Mouse (Mus musculus): ENCODE data around the gene Mamdc4. TPM values are rescaled to one million over a fixed set of nuclear protein-coding genes. Genes with fewer than 3 reads are reported as not detected.

Gene Mamdc4
- total and polyA plus RNA-seq, 2 experiments from 2014 or later = 0.32 to 1.9 TPM

DNA sequence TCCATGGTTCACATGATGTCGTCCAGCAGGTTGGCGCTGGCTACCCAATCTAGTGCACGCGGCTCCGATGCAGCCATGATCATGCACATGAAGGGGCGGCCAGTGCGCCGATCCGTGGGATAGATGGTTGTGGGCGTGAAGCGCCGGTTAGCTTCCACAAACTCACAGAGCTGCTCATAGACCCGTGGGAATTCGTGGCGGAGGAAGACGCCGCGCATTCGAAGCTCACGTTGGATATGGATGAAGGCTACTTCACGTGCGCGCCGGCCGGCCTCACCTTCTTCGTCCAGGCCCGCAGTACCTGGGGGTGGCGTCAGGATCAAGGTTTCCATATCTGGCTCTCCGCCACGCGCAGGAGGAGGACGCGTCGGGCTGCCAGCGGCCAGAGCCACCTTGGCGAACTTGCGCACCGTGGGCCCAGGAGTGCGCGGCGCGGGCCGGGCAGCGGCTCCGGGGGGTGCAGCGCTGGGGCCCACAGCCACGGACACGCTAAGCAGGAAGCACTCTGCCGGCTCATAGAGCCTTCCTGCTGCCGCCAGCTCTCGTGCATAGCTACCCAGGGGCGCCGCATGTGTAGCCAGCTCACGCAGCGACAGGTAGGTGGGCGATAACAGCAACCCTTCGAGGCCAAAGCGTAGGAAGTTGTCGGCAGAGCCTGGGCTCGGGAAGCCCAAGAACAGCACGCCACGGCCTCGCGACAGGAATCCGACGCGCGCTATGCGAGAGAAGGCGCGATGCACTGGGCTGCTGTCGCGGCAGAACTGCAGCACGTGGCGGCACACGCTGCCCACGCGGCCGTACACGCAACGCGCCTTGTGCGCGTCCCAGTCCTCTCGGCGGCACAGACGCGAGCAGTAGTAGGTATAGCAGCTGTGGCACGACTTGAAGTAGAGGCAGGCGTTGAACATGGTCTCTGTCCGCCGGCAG is 2.6 kb upstream of the Mamdc4 start:
- peaks cover 38% of the 10 kb centered on the region for H3K27me3 ChIP-seq (ENCODE audit: insufficient read depth, low read length)
- DNase-seq (ENCODE audit: low spot score) (no peak), ATAC-seq (ENCODE audit: low FRiP score) (no peak)
- TF ChIP-seq CTCF (IDR thresholded peaks at IDR 0.05) = no peak
- H3K4me1 ChIP-seq (ENCODE audit: insufficient read depth, low read length) = peaks cover 27% of the 10 kb centered on the region
- H3K9ac ChIP-seq (replicated peaks; ENCODE audit: low read length, poor library complexity, severe bottlenecking) = no peak overlapping the region
- peak overlapping the region; percentile 13; the same call in 1 of the 2 replicates for H3K4me3 ChIP-seq (ENCODE audit: low read depth, low read length)
- 28% methylated on average over 86 of the region's 92 CpGs for WGBS
- no peak overlapping the region for H3K27ac ChIP-seq (ENCODE audit: low read depth, low read length)
- H3K9me3 ChIP-seq (ENCODE audit: low read length) = no peaks in the 10 kb centered on the region
- peaks cover 37% of the 10 kb centered on the region for H3K36me3 ChIP-seq (ENCODE audit: insufficient read depth, low read length)
- H3K4me2 ChIP-seq (ENCODE audit: low read depth, low read length, poor library complexity, severe bottlenecking) = no peak overlapping the region; the same call in 1 of the 2 replicates

DNA sequence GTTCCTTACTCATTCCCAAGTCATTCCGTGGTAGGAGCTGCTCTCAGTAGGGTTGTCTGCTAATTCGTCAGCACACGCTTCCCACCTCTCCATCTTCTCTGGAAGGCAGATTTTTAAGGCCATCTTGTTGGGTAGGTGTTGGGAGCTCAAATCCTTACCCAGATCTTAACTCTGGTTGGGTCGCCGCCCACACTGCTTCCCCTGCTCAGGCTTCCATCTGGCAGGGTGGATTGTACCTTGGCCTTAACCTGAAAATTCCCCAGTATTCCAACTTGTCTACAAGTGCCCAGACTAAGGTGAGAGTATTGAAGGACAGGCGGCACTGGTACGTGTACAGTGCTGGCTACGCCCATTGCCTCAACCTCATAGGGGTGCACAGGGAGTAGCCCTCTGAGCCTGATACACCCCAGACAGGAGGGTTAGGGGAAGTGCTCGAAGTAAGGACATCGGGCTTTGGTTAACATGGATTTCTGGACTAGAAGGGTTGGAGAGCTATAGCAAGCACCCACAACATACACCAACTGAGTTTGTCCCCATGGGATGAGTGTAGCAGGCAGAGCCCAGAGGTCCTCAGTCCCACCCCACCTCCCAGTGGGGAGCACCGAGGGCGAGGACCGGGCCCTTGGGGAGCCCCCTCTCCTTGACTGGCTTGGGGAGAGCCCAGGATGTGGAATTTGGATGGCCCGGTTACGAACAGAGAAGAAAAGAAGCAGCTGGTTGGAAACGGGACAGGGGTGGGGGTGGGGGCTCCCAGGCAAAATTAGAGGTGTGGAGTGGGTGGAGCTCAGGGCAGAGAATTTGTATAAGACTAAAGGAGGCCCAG is 1.6 kb upstream of the Mamdc4 start:
- TF ChIP-seq CTCF (IDR thresholded peaks at IDR 0.05) = no peak
- peaks cover 21% of the 10 kb centered on the region for H3K4me1 ChIP-seq (ENCODE audit: insufficient read depth, low read length)
- H3K9me3 ChIP-seq (ENCODE audit: low read length) = no peaks in the 10 kb centered on the region
- ATAC-seq (ENCODE audit: low FRiP score) = no peak
- no peak overlapping the region for H3K9ac ChIP-seq (replicated peaks; ENCODE audit: low read length, poor library complexity, severe bottlenecking)
- H3K27me3 ChIP-seq (ENCODE audit: insufficient read depth, low read length) = peaks cover 38% of the 10 kb centered on the region
- no peak for DNase-seq (ENCODE audit: low spot score)
- H3K27ac ChIP-seq (ENCODE audit: low read depth, low read length) = no peak overlapping the region
- peaks cover 37% of the 10 kb centered on the region for H3K36me3 ChIP-seq (ENCODE audit: insufficient read depth, low read length)
- 78% methylated on average over 16 of the region's 16 CpGs for WGBS
- H3K4me3 ChIP-seq (ENCODE audit: low read depth, low read length) = no peak overlapping the region
- no peak overlapping the region for H3K4me2 ChIP-seq (ENCODE audit: low read depth, low read length, poor library complexity, severe bottlenecking)

DNA sequence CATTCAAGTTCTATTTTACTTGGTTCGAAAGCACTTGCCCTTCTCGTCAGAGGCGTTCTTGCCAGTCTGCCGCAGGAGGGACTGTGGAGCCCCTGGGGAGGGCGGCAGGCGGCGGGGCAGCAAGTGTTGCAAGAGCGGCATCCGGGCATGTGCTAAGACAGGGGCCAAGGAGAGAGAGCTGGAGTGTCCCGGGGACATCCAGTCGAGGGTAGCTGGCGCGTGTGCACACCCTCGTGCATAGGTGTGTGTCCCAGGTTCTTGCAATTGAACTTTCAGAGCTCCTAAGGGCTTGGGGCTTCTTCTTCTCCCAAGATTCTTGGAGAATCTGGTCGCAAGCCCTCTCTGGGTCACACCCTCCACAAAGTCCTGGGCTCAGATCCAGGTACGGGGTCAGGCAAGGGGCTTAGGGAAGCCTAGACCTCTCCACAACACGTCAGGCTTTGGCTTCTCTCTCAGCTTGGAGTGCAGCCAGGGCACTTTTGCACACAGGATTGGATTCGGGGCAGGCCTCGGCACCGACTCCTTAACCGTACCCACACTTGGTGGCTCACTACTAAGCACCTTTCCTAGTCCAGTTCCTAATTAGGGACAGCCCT is 885 bp upstream of the Mamdc4 start:
- Histone ChIP-seq H3K27ac (ENCODE audit: low read depth, low read length) (peak overlapping the region; percentile 91), H3K9ac (replicated peaks; ENCODE audit: low read length, poor library complexity, severe bottlenecking) (peak overlapping the region; percentile 66; the same call in 1 of the 2 replicates), H3K9me3 (ENCODE audit: low read length) (no peaks in the 10 kb centered on the region), H3K36me3 (ENCODE audit: insufficient read depth, low read length) (peaks cover 37% of the 10 kb centered on the region), H3K4me2 (ENCODE audit: low read depth, low read length, poor library complexity, severe bottlenecking) (peak overlapping the region; percentile 89), H3K27me3 (ENCODE audit: insufficient read depth, low read length) (peaks cover 37% of the 10 kb centered on the region), H3K4me1 (ENCODE audit: insufficient read depth, low read length) (peaks cover 16% of the 10 kb centered on the region), H3K4me3 (ENCODE audit: low read depth, low read length) (peak overlapping the region; percentile 59)
- no peak for ATAC-seq (ENCODE audit: low FRiP score)
- DNase-seq (ENCODE audit: low spot score) = peak; percentile 24
- WGBS = 13% methylated on average over 21 of the region's 21 CpGs
- TF ChIP-seq CTCF (IDR thresholded peaks at IDR 0.05) = no peak

DNA sequence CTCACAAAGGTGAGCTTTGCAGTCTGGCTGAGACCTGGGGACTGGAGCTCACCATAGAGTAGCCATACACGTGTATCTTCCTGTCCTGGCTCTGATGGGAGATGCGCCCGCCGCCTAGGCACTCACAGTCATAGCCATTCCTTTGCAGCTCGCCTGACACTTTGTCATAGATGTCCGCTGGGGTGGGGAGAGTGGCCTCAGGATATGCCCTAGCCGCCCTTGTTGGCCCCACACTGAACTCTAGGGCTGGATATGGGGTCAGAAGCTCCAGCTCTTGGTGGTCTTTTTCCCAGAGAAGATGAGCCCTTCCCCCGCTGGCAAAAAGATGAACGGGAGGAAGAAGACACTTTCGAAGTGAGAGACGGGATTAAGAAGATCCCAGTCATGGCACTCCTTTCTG is 509 bp downstream of the Mamdc4 start:
- no peaks in the 10 kb centered on the region for H3K9me3 ChIP-seq (ENCODE audit: low read length)
- DNase-seq (ENCODE audit: low spot score) = no peak
- WGBS = 19% methylated on average over 11 of the region's 11 CpGs
- TF ChIP-seq CTCF (IDR thresholded peaks at IDR 0.05) = no peak
- peak overlapping the region; percentile 91 for H3K27ac ChIP-seq (ENCODE audit: low read depth, low read length)
- peaks cover 11% of the 10 kb centered on the region; the same call in 1 of the 2 replicates for H3K4me1 ChIP-seq (ENCODE audit: insufficient read depth, low read length)
- H3K36me3 ChIP-seq (ENCODE audit: insufficient read depth, low read length) = peaks cover 38% of the 10 kb centered on the region
- H3K4me2 ChIP-seq (ENCODE audit: low read depth, low read length, poor library complexity, severe bottlenecking) = peak overlapping the region; percentile 89
- no peak for ATAC-seq (ENCODE audit: low FRiP score)
- H3K4me3 ChIP-seq (ENCODE audit: low read depth, low read length) = peak overlapping the region; percentile 59
- peaks cover 23% of the 10 kb centered on the region for H3K27me3 ChIP-seq (ENCODE audit: insufficient read depth, low read length)
- H3K9ac ChIP-seq (replicated peaks; ENCODE audit: low read length, poor library complexity, severe bottlenecking) = peak overlapping the region; percentile 66

DNA sequence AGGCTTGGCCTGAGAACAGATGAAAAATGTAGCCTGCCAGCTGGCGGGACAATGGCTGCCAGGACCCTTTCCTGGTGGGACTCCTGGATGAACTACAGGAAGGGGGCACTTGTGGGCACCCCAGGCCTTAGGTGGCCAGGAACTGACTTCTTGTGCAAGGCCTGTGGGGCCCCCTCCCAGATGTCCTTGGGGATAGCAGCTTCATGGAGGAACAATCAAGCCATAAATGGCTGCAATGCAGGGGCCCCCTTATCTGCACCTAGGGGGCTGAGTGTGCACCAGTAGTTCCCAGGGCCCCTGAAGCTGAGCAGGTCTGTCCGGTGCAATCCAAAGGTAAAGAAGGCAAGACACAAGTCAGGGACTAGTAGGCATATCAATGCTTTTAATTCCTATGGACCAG is 1.6 kb downstream of the Mamdc4 start:
- H3K27me3 ChIP-seq (ENCODE audit: insufficient read depth, low read length) = peaks cover 12% of the 10 kb centered on the region
- H3K36me3 ChIP-seq (ENCODE audit: insufficient read depth, low read length) = peaks cover 34% of the 10 kb centered on the region; the same call in 1 of the 2 replicates
- H3K9ac ChIP-seq (replicated peaks; ENCODE audit: low read length, poor library complexity, severe bottlenecking) = no peak overlapping the region; the same call in 1 of the 2 replicates
- ATAC-seq (ENCODE audit: low FRiP score) = no peak
- no peak for TF ChIP-seq CTCF (IDR thresholded peaks at IDR 0.05)
- no peak overlapping the region for H3K4me3 ChIP-seq (ENCODE audit: low read depth, low read length)
- DNase-seq (ENCODE audit: low spot score) = no peak
- WGBS = 95% methylated on average over 2 of the region's 2 CpGs
- H3K4me2 ChIP-seq (ENCODE audit: low read depth, low read length, poor library complexity, severe bottlenecking) = peak overlapping the region; percentile 89; the same call in 1 of the 2 replicates
- H3K4me1 ChIP-seq (ENCODE audit: insufficient read depth, low read length) = peaks cover 11% of the 10 kb centered on the region; the same call in 1 of the 2 replicates
- H3K27ac ChIP-seq (ENCODE audit: low read depth, low read length) = no peak overlapping the region
- no peaks in the 10 kb centered on the region for H3K9me3 ChIP-seq (ENCODE audit: low read length)

Measured in midbrain, postnatal 0 days (tissue).